Mouse (Mus musculus) induced T-regulatory cell, adult 2 months (primary cell): ENCODE data around the gene Btbd35f2.
"Not testable (repeated sequence)": the region's sequence is repeated elsewhere in the genome, so short reads cannot be mapped to it uniquely, and the experiment has no call there.

Experiments
- DNase-seq: peaks from one replicate; pipeline ENCODE4 v3.0.0-alpha.2; 2012; ENCODE audit warnings: low read depth

The Btbd35f2 gene

DNA sequence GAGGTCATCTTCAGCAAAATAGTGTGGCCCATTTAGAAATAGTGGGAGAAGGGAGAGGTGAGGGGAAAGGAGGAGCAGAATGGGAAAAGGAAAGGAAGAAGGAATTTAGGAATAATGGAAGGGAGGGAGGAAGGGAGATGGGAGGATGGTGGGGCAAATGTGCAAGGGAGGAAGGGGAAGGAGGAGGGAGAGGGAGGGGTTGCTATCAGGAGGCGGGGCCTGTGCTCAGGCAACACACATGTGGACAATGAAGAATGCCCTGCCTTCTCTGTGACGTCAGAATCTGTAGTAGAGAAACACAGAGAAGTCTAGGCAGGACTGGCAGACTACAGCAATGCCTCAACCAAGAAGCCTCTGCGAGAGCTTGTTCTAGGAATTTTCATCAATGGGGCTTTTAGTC, at the start of gene Btbd35f2:
Btbd35f2 (plus strand) TSS at position 301 of the 400 bp plus-strand sequence.
- DNase-seq: not testable (repeated sequence)
